Mouse (Mus musculus) kidney, adult 9 months (tissue): ENCODE results near the gene Cyth1.
A peak's percentile ranks its signal among the peaks of the same experiment; 100 is the strongest.

Experiments used
- DNase-seq: peaks from one replicate; pipeline ENCODE4 v3.0.0; 2022

The Cyth1 gene

DNA sequence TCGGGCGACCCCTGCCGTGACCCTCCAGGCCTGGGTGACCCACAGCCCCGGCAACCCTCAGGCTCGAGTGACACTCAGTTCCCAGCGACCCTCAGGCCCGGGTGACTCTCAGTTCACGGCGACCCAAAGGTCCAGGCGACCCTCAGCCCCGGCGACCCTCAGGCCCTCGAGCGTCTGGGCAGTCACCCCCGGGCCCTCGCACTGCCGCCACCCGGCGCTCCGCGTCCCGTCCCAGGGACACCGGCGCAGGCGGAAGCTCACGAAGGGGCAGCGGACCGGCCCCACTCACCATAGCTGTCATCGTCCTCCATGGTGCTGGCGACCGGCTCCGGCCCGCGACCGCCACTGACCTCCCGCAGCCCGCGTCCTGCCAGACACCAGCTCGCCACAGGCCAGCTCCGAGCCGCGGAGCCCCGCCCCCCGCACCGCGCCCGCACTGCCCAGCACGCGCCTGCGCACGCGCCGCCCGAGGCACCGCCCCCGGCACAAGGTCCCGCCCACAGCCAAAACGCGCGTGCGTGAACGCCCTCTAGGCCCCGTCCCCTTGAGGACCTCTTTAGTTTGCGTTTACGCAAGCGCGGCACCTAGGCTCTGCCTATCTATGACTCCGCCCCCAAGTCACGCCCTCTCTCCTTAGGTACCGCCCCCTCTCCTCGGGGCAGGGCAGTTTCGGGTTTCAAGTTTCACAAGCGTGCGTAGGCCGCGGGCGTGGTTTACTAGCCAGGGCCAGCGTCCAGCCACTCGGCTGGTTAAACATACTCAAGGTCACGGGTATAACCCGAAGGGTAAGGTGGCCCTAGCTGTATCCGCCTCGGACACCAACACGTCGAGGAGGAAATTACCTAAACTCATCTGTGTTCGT lies at the start of gene Cyth1:
Gene Cyth1 (minus strand): TSS at position 443 of the 862 bp plus-strand sequence.
- peak; percentile 100 for DNase-seq

DNA sequence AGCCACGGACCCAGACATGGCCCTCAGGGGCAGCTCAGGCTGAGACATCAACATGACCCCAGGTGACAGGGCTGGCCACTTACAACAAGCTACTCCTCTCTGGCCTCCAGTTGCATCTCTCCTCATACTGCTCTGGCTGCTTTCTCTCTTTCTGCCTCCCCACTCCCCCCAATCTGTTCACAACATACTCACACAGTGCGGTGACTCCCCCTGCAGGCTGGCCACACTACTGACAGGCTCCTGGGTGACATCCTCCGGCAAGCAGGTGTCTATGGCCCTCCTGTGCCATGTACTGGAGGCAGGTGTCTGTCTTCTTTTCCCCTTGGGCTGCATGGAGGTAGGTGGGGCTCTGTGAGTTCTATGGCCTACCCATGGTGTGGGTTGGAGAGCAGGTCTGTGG lies 49.6 kb upstream of the Cyth1 start:
- no peak for DNase-seq

DNA sequence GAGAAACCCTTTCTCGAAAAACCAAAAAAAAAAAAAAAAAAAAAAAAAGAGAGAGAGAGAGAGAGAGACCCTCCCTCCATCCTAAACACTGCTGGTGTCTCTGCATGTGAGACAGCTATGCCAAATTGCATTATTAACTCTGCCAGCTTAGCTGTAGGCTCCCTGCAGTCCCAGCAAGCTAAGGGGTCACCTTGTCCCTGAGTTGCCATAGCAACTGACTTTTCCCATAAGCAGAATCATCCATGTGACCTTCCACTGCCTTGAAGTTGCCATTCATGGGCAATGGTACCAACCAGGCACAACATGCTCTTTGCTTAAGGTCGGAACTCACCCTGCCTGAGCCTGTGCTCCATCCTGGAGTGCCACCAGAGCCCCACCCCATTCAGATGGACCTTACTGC lies 46.6 kb upstream of the Cyth1 start:
- DNase-seq, result no peak

DNA sequence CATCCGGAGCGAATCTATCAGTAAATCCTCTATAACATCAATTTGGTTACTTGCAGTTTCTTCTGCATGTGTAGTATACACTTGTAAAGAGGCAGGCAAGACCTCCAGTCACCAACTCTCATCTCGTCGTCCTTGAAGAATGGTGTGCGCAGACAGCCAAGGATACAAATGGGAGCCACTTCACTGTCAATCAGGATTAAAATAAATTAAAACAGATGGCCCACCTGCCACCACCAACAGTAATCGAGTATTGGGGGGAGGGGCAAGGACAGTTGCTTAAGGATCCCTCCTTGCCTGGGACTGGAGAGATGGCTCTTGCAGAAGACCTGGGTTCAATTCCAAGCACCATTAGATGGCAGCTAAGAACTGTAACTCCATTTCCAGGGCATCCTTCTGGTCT lies 44.3 kb upstream of the Cyth1 start:
- no peak for DNase-seq

DNA sequence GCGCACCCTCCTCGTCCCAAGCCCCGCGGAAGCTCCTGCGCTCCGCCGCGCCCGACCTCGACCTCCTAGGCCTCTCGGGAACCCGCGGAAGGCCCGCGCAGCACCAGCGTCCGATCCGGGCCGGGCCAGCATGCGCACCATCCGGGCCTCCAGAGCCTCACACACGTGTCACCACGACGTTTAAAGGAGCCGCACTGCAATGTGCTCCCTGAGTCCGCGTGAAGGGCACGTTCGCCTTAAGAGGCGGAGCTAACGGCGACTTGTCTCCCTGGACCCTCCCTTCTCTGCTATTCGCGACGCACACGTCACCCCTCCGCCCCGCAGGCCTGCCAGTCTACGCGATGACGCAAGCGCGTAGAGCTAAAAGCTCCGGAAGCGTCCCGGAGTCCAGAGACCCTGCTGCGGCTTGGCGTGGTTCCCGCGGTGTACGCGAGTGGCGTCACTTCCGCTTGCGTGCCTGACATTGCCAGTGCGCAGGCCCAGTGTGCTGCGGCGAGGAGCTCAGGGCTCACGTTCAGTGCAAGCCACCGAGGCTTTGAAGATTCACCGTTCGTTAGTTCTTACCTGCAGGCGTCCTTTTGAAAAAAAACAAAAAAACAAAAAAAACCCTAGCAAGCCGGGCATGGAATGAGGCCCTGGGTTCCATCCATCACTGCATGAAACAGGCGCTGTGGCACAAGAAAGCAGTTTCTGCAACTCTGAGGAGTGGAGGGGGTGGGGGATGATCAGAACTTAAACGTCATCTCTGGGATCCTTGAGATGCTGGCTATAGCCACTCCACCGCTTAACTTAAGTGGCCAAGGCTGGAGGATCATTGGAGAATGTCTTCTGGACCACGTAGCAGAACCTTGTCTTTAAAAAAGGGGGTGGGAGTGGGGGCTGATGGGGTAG lies 41.9 kb upstream of the Cyth1 start, which contains the start of gene Usp36:
Gene Usp36 (minus strand): TSS at position 246 of the 891 bp plus-strand sequence.
- DNase-seq, result peak; percentile 100

DNA sequence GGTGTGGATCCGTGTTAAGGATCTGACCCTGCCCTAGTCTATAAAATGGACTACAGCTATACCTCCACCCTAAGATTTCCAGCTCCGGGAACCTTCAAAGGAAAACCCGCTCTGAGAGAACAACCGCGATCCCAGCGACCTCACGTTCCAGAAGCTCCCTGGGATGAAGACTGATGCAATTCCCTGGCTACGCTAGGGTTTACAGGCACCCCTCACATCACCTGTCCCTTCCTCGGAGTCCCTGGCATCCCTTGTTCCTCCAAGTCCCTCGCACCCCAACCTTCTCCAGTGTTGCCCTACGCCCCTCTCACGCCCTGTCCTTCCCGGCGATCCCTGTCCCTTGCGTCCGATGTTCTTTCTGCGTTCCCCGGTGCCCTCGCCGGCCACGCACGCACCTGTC lies 41.2 kb upstream of the Cyth1 start:
- no peak for DNase-seq

DNA sequence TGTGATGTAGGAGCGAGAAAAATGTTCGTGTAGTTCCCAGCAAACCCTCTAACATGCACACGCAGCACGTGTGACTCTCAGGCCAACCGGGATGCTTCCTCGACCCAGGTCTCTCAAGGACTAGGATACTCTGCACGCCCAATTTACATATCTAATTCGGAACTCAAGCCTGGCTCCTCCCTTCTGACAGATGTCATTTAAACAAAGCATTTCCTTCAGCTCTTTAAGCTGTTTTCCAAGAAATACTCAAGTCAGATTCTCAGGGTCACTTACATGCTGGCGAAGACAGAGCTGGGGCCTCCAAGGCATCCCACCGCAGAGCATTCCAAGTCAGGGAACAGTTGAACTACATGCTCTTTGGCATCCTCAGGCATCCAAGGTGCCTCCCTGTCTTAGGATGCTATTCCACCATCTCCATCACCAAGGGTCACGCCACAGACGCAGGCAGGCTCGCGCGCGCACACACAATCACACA lies 40.7 kb upstream of the Cyth1 start:
- peak; percentile 27 for DNase-seq

DNA sequence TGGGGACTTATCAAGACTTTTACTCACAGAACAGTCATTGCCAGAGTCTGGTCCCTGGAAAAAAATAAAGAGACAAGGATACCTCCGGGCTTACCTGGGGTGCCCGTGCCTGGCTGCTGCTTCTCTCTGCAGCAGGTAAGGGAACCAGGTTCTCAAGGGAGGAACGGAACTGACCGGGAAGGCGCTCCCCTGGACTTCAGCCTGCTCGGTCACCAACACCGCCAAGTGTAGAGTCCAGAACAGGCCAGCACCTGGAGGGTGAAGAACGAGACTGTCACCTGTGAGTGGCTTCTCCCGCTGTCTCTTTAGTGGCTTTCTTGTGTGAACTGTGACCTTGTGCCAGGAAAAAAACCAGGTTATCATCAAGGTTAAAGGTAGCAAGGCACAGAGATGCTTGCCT lies 39.2 kb upstream of the Cyth1 start:
- DNase-seq, result peak; percentile 47

DNA sequence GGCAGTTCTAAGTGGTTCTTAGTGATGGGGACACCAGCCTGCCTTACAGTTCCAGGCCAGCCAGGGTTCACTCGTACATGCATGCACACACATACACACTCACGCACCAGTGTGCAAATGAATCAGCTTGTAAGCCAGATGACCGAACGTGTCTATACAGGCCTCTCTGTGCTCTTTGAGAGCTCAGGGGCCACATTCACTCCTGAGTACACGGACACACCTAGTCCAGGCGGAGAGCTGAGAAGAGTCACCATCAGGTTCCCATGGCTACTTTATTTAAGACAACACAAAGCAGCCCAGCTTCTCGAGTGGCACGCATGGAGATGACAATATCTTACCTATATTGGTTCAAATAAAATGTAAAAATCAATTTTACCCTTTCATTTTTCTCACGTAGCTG lies 38.0 kb upstream of the Cyth1 start:
- DNase-seq, result no peak

DNA sequence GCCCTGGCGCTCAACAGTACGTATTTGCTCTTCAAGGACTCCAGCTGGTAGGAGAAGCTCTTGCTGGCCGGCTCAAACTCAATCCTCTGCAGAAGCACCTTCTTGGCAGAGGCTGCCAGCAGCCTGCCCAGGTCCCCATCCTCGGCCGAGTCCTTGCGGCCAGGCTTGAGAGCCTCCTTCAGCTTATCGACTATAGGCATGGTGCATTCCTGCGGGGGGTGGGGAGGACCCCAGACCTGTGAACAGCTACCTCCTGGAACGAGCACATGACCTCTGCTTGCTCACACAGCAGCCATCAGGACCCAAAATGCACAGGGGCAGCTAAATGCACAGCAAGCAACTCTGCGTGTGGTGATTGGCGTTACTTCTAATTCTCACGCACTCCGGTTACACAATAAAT lies 37.4 kb upstream of the Cyth1 start:
- no peak for DNase-seq

DNA sequence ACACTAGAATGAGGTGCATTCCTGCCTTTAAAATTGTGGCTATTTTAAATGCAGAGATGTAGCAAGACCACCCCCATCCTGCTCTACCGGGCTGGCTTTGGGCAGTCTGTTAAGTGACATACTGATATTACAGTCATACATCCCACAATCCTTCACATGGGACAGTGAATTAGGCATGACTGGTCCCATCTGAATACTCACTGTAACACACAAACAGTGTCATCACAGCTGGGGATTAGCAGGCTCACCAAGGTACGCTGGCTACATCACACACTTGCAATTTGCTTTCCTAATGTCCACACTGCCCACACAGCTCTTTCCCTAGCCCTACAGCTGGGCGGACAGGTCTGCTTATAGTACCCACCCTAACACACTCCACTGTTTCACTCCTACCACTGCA lies 31.8 kb upstream of the Cyth1 start:
- no peak for DNase-seq

DNA sequence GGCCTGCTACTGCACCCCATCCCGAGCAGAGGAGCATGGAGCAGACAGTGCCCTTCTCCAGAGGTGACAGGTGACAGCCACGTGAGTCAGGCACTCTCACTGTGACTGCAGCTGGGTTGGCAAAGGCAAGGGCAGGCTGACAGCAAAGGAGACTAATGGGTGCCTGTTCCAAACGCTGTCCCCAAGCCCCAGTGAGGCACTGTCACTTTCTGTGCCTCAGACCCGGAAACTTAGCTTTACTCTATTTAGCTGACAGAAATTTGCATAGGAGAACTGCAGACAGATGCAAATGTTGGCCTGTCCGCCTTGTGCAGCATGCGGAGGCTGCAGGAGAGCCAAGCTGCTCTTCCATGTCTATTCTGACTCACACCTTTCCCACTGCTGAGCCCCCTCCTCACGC lies 27.9 kb upstream of the Cyth1 start:
- DNase-seq, result no peak

DNA sequence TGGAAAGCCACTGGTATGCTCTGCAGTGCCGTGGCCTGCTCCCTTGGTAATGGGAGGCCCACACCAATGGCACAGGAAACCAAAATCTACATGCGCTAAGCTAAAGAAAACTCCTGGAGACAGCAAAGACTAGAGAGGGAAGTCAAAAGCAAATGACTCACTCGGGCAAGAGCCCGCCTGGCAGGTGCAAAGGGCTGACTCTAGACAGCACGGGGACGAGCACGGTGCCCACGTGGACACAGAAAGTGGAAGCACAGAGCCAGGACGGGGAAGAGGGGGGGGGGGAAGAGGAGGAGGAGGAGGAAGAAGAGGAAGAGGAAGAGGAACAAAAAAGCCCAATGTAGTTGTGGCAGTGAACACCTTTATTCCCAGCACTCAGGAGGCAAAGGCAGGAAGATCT lies 26.7 kb upstream of the Cyth1 start:
- no peak for DNase-seq

DNA sequence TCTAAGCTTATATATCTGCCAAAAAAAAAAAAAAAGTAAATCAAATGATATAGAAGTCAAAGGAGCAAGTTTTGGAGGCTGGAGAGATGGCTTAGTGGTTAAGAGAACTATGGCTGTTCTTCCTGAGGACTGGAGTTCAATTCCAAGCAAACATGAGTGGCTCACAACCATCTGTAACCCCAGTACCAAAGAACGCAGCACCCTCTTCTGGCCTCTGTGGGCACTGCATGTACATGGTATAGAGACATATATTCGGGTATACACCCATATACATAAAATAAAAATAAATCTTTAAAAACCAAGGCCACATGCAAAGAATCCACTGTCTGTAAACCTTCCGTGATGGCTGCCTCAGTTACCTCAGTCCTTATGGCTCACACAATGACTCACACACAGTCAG lies 21.4 kb upstream of the Cyth1 start:
- peak; percentile 31 for DNase-seq

DNA sequence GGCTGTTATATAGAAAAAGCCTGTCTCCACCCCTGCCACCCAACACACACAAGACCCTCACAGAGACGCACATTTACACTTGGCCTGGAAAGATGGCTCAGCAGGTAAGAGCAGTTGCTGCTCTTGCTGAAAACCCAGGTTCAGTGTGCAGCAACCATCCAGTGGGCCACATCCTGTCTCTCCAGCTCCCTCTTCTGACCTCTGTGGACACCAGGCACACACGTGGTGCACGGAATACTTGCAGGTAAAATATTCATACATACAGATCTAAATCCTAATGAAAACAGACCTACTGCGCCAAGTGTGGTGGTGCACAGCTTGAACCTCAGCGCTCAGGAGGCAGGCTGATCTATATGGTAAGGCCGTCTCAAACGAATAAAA lies 18.3 kb upstream of the Cyth1 start:
- no peak for DNase-seq

DNA sequence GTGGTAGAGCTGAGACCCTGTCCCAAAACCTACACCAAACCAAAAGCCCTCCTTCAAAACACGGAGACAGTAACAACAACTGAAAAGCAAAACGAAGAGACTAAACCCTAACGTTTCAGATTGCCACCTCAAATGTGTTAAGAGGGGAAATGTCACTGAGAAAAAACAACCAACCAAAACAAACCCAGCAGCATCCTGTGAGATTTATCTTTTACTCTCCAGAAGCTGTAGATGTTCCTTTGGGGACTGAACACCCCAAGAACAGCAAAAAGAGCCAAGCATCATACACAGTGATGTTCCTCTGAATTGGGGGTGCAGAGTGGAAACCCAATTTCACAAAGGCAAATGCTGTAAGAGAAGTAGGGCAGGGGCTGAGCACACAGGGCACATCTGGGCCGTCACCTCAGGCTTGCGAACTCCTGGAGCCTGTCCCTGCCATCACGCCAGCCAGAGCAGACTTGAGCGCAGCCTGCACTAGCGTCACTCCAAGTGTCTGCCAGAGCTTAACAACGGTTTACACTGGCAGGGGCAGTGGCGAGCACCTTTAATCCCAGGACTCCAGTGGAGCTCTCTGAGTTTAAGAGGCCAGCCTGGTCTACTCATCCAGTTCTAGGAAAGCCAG lies 17.8 kb upstream of the Cyth1 start:
- no peak for DNase-seq

DNA sequence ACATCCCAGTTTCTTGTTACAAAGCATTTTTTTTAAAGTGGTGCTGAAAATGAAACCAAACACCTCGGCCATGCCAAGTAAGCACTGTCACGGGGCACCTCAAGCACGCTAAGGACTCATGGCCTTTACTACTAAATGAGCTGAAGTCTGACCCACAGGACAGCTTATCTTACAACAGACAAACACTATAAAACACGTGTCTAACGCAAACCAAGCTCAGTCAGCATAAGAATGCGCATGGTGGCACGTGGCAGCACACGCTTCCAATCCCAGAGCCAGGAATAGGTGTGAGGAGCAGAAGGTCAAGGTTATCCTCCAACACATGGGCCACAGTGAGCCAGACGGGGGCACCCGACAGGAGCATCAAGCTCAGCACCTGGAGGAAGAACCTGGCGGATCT lies 17.2 kb upstream of the Cyth1 start:
- no peak for DNase-seq

DNA sequence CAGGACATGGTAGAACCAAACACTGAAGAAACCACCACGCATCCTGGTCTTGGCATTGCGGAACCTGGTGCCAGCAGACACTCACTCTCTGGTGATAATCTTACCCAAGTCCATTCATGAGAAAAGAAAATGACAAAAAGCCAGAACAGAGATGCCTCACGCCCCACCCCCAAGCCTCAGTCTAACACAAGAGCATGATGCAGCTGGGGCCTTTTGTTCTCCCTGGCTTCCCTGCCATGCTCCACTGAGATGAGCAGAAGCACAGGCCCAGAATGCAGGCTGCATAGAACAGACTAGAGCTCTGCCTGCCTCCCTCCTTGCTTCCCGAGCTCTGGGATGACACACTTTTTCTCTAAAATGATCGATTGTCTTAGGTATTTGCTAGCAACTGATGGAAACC lies 14.8 kb upstream of the Cyth1 start:
- no peak for DNase-seq

DNA sequence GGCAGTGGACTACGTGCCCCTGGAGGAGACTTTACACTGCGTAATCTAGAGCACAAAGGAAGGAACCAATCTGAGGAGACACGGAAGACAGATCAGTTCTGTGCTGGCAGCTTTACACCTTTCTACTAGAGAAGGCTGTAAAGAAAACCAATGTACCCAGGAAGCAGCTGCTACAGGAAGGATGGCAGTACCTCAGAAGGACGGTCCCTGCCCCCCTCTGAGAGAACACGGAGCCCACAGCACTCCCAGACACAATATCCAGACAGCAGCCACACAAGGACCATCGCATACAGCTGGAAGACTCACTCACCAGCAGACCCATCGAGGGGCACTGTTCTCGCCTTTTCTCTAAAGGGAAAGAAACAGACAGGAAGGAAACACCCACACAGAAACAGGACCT lies 11.7 kb upstream of the Cyth1 start:
- DNase-seq, result no peak

DNA sequence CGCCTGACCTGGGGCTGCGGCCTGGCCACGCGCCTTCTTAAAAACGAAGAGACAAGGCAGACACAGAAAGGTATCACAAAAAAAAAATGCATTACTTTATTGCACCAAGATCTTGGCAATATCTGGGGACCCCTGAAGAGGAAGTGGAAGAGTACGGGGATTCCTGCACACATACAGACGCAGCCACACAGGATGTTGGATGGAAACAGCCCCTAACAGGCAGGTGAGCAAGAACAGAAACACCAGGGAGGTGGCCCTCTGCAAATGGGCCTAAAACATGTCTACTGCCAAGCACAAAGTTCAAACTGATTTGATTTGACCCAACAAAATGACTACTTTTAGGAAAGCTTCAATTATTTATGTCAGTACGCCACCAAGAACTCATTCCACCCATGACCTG lies 11.2 kb upstream of the Cyth1 start:
- DNase-seq, result no peak

DNA sequence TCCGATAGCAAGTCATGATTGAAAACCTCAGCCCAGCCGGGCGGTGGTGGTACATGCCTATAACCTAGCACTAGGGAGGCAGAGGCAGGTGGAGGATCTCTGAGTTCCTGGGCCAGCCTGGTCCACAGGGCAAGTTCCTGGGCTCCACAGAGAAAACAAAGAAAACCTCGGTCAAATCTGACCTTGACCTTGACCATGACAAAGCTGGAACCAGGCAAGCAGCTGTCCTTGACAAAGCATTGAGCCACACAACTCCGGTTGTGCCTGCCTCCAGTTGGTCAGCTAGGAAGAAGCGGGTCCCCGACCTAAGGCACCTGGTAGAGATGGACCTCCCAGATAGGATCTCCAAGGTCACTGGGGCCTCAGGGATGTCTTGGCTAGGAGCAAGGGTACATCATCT lies 8.0 kb upstream of the Cyth1 start:
- no peak for DNase-seq

DNA sequence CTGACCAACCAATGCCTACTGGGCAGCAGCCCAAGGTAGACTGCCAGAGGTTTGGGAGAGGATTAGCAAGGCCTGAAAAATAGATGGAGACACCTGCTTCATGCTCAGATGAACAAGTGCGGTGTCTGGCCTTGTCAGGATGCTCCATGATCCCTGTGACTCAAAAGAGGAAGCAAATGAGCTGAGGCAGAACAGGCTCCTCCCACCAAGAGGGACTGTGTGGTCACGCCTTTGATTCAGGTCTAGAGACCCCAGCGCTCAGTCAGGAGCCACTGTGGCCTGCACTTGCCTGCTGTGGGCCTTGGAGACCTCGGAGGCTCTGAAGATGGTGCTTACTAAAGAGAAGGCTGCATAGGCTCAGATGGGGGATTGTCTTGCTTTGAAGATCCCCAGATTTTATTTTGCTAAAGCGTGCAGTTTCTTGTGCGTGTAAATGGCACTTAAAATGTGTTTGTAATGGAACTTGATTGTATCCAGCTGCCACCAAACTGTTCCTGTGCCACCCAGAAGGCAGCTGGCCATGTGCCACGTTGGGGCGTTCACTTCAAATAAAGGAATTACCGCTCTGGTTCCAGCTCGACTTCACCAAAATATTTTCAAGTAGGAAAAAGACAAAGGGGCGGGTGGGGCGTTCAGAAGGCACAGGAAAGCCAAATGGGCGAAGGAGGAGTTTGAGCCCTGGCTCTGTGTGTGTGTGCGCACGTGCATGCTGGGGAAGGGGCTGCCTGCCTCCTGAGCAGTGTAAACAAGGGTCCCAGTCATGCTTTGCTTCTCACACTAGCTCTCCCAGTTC lies 6.0 kb upstream of the Cyth1 start:
- peak; percentile 74 for DNase-seq
